Mouse (Mus musculus) neural tube, embryonic 11.5 days (tissue): ENCODE results near the gene Abtb2. TPM values are rescaled to one million over a fixed set of nuclear protein-coding genes. Genes with fewer than 3 reads are reported as not detected.

ENCODE experiments used
- ATAC-seq: fragments of 200-750 bp; cut with Nextera tagmentation; 2 replicates; pipeline ENCODE4 v1.8.0; 2017; ENCODE audit warnings: moderate number of reproducible peaks, mild to moderate bottlenecking, moderate TSS enrichment, moderate library complexity; ENCODE audit not compliant: insufficient read depth, low FRiP score, low TSS enrichment
- DNase-seq: peaks from one replicate; pipeline ENCODE4 v3.0.0-alpha.2; 2015; ENCODE audit warnings: low spot score
- H3K27ac ChIP-seq: fragments of 300-500 bp; sonication (generic); 2 replicates; pipeline ENCODE4 v1.5.1; 2014; ENCODE audit warnings: low read depth, mild to moderate bottlenecking, low read length
- H3K27me3 ChIP-seq: fragments of 300-500 bp; sonication (generic); 2 replicates; pipeline ENCODE4 v1.6.1; 2014; ENCODE audit warnings: mild to moderate bottlenecking, low read length, mixed read lengths; ENCODE audit not compliant: control insufficient read depth, insufficient read depth
- H3K36me3 ChIP-seq: fragments of 300-500 bp; sonication (generic); 2 replicates; pipeline ENCODE4 v1.6.1; 2014; ENCODE audit warnings: mild to moderate bottlenecking, low read length, moderate library complexity, mixed read lengths; ENCODE audit not compliant: control insufficient read depth, insufficient read depth
- H3K4me1 ChIP-seq: fragments of 300-500 bp; sonication (generic); 2 replicates; pipeline ENCODE4 v1.6.1; 2014; ENCODE audit warnings: low read length, mixed read lengths; ENCODE audit not compliant: control insufficient read depth, insufficient read depth
- H3K4me2 ChIP-seq: fragments of 300-500 bp; sonication (generic); 2 replicates; pipeline ENCODE4 v1.6.1; 2014; ENCODE audit warnings: low read depth, mild to moderate bottlenecking, moderate library complexity
- H3K4me3 ChIP-seq: fragments of 300-500 bp; sonication (generic); 2 replicates; pipeline ENCODE4 v1.5.1; 2014; ENCODE audit warnings: low read depth, low read length
- H3K9ac ChIP-seq: fragments of 300-500 bp; sonication (generic); 2 replicates; pipeline ENCODE4 v1.6.1; 2014; ENCODE audit warnings: mild to moderate bottlenecking, low read length
- H3K9me3 ChIP-seq: fragments of 300-500 bp; sonication (generic); 2 replicates; pipeline ENCODE4 v1.6.1; 2016; ENCODE audit warnings: low read length; ENCODE audit not compliant: control insufficient read depth
- WGBS: fragments of 180-500 bp; shearing (Covaris S2); extraction: QIAGEN DNeasy Blood & Tissue Kit; methylation state at CpG from one replicate; pipeline ENCODE4 v1.1.7; 2014; 5-methylcytosine and 5-hydroxymethylcytosine counted together
- polyA plus RNA-seq: library from polyadenylated mRNA; unstranded; fragments of >200 nt; fragmentation: Nextera tagmentation; extraction: Ambion mirVana; gene quantifications from 2 replicates; pipeline ENCODE4 v1.2.1, GENCODE M21; 2014

Gene Abtb2
- polyA plus RNA-seq, 1 experiment from 2014 or later = 15.6 TPM

DNA sequence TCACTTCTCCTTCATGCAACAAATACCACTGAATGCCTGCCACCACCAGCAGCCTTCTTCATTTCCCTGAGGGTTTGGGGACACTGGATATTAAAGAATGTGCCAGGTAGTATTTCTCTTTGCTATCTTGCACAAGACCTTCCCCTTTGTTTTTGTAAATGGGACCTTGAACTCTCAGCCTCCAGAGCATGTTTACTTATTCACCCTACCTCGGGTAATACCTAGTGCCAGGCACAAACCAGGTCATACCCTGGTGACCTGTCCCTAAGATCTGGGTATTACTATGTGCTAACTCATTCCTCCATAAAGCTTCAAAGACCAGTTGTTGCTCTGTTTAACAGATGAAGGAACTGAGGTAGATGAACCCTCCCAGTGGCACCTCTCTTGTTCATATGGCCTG lies 35.0 kb downstream of the Abtb2 start:
- Histone ChIP-seq H3K9ac (no peak overlapping the region), H3K27me3 (no peaks in the 10 kb centered on the region), H3K27ac (no peak overlapping the region), H3K4me2 (no peak overlapping the region), H3K4me1 (peaks cover 7% of the 10 kb centered on the region; the same call in 1 of the 2 replicates), H3K4me3 (no peak overlapping the region), H3K36me3 (no peaks in the 10 kb centered on the region), H3K9me3 (no peaks in the 10 kb centered on the region)
- DNase-seq = no peak
- ATAC-seq = no peak
- WGBS = 75% methylated on average over 1 of the region's 1 CpGs

DNA sequence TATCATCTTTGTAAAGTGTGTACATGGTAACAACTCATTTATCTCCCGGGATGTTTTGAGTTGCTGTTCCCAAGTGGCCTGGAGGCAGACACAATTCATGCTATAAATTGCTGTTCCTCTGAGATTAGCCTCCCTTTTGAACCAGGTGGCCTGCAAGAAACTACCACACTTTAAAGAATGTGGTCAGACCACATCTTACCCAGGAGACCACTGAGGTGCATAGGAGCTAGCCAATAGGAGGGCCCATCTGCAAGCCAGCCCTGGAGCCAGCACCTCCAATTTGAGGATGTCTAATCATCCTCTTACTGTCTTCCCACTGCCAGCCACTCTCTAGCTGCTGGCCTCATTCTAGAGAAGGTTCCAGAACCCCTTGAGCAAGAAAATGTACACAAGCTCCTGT lies 35.4 kb downstream of the Abtb2 start:
- DNase-seq (no peak), ATAC-seq (no peak)
- H3K9me3 ChIP-seq = no peaks in the 10 kb centered on the region
- no peaks in the 10 kb centered on the region for H3K27me3 ChIP-seq
- H3K4me3 ChIP-seq = no peak overlapping the region
- no peak overlapping the region for H3K4me2 ChIP-seq
- WGBS = 86% methylated on average over 1 of the region's 1 CpGs
- no peak overlapping the region for H3K27ac ChIP-seq
- no peaks in the 10 kb centered on the region for H3K36me3 ChIP-seq
- peaks cover 7% of the 10 kb centered on the region; the same call in 1 of the 2 replicates for H3K4me1 ChIP-seq
- no peak overlapping the region for H3K9ac ChIP-seq

DNA sequence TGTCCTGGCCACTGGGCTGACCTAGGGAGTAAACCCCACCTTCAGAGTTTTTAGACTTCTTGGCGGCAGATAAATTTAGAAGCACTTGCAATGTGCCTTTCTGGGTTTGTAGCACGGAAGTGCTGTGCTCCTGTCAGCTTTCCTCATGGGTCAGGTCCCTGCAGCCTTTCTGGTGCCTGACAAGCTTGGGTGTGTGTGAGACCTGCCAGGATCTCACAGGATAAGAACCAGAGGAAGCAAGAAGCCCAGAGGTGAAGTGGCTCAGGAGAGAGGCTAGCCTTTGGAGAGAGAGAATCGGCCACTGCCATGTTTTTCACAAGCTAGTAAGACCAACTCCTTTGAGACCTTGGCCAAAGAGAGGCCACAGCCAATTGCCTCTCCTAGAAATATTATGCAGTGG lies 37.1 kb downstream of the Abtb2 start:
- H3K27ac ChIP-seq = no peak overlapping the region
- no peaks in the 10 kb centered on the region for H3K27me3 ChIP-seq
- peaks cover 7% of the 10 kb centered on the region; the same call in 1 of the 2 replicates for H3K4me1 ChIP-seq
- H3K4me3 ChIP-seq = no peak overlapping the region
- H3K9me3 ChIP-seq = no peaks in the 10 kb centered on the region
- no peak for ATAC-seq
- DNase-seq = no peak
- H3K4me2 ChIP-seq = no peak overlapping the region
- 91% methylated on average over 3 of the region's 3 CpGs for WGBS
- no peak overlapping the region for H3K9ac ChIP-seq
- no peaks in the 10 kb centered on the region for H3K36me3 ChIP-seq

DNA sequence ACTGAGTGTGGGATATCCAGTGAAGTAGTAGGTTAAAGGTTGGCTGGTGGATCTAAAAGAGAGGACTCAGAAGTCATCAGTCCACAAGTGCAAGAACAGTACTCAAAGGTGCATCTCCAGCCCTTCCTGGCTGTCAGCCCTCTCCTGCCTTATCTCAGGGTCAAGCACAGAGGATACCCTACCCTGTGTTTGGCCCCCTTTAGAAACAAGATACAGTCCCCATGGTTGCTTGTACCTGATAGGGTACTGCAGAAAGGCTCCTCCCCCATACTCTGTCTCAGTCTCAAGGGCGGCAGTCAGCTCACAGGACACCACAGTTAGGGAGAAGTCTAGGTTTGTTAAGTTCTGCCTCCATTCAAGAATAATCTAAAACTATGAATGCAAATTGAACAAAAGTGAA lies 37.8 kb downstream of the Abtb2 start:
- Histone ChIP-seq H3K4me1 (peaks cover 7% of the 10 kb centered on the region; the same call in 1 of the 2 replicates), H3K4me2 (no peak overlapping the region), H3K27ac (no peak overlapping the region), H3K4me3 (no peak overlapping the region), H3K9ac (no peak overlapping the region), H3K27me3 (no peaks in the 10 kb centered on the region), H3K36me3 (no peaks in the 10 kb centered on the region), H3K9me3 (no peaks in the 10 kb centered on the region)
- WGBS = 22% methylated on average over 1 of the region's 1 CpGs
- DNase-seq = no peak
- no peak for ATAC-seq

DNA sequence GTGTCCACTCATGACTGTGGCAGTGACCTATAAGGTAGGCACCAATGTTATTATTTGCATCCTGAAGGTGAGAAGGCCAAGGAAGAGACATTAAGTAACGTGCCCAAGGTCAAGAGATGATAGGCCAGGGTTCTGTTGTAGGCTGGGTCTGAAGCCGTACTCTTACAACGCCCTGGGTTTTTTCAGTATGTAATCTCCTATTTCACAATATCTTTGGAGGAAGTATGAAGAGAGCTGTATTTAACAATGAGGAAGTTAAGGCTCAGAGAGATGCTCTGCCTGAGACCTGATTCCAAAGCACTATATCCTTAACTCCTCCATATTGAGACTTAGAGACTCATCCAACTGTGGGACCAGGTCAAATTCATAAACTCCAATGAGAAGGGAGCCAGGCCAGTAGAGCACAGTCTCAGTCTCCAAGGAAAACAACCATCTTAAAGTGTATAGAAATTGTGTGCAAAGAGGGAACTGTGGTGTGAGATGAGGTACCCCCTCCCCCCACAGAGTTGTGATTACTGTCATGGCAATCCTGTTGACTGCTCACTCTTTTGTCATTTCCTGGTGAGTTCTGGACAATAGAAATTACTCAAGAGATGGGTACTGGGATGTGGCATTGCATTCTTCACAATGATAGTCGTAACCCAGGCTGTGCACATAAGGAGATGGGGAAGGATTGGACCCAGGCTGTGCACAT lies 39.8 kb downstream of the Abtb2 start:
- Histone ChIP-seq H3K9ac (no peak overlapping the region), H3K27ac (no peak overlapping the region), H3K9me3 (no peaks in the 10 kb centered on the region), H3K27me3 (no peaks in the 10 kb centered on the region), H3K4me2 (no peak overlapping the region), H3K36me3 (no peaks in the 10 kb centered on the region), H3K4me1 (no peaks in the 10 kb centered on the region), H3K4me3 (no peak overlapping the region)
- ATAC-seq = no peak
- DNase-seq = no peak
- WGBS = 89% methylated on average over 4 of the region's 4 CpGs

DNA sequence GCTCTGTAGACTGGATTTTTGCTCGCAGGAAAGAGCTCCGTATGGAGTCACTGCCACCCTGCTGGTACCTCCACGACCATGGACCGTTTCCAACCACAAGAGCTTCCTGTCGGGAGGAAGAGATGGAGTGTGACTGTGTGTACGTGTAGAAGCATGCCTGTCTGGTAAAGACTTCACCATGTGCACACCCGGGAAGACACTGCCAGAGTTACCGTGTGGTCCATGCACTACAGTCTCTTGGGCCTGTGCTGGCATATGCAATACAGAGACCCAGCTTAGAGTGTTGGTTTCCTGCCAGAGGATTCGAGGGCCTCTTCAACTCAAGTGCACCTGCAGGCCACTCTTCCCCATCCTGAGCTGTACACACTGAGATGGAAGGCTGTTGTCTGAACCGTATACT lies 41.8 kb downstream of the Abtb2 start:
- WGBS = 77% methylated on average over 10 of the region's 10 CpGs
- H3K27me3 ChIP-seq = no peaks in the 10 kb centered on the region
- no peak overlapping the region for H3K27ac ChIP-seq
- no peaks in the 10 kb centered on the region for H3K9me3 ChIP-seq
- no peak overlapping the region for H3K4me3 ChIP-seq
- H3K4me1 ChIP-seq = no peaks in the 10 kb centered on the region
- ATAC-seq = no peak
- H3K36me3 ChIP-seq = no peaks in the 10 kb centered on the region
- no peak overlapping the region for H3K9ac ChIP-seq
- H3K4me2 ChIP-seq = no peak overlapping the region
- no peak for DNase-seq

DNA sequence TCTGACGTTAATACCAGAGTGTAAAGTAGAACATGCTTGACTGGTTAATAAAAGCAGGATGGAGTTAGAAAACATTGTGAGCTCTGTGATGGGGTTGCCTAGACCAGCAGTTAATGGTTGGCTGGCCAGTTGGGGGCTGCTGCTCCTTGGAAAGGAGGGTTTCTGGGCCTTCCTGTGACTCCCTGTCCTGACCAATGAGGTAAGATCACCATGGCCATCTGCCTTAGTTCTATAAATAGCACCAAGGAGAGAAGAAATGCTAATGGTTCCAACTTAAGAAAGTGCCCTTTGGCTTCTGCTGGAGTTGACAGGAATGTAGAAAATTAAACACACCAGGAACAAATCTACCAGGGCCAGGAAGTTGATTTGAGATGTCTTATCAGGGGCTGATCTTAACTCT lies 42.8 kb downstream of the Abtb2 start:
- 75% methylated on average over 1 of the region's 1 CpGs for WGBS
- ATAC-seq = no peak
- Histone ChIP-seq H3K27me3 (no peaks in the 10 kb centered on the region), H3K9ac (no peak overlapping the region), H3K4me2 (no peak overlapping the region), H3K27ac (no peak overlapping the region), H3K4me1 (no peaks in the 10 kb centered on the region), H3K9me3 (no peaks in the 10 kb centered on the region), H3K4me3 (no peak overlapping the region), H3K36me3 (no peaks in the 10 kb centered on the region)
- DNase-seq = no peak

DNA sequence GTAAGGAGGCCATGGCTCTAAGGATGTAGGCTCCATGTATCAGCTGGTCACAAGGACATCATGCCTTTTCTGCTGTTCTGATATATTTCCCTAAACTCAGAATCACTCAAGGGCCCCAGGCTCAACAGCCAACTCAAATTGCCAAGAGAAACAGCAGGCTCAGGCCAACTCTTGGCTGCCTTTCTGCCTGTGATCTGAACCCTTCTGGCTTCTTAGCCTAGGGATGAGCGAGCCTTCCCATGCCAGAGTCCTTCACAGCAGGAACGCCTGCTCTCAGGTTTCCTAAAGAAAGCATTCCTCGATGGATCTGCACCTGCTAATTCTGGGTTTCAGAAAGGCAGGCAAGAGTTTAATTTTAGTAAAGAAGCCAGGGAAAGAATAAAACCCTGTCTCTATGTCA lies 43.4 kb downstream of the Abtb2 start:
- Histone ChIP-seq H3K9ac (no peak overlapping the region), H3K4me3 (no peak overlapping the region), H3K27me3 (no peaks in the 10 kb centered on the region), H3K9me3 (no peaks in the 10 kb centered on the region), H3K36me3 (no peaks in the 10 kb centered on the region), H3K4me2 (no peak overlapping the region), H3K27ac (no peak overlapping the region), H3K4me1 (no peaks in the 10 kb centered on the region)
- ATAC-seq (no peak), DNase-seq (no peak)
- 55% methylated on average over 3 of the region's 3 CpGs for WGBS

DNA sequence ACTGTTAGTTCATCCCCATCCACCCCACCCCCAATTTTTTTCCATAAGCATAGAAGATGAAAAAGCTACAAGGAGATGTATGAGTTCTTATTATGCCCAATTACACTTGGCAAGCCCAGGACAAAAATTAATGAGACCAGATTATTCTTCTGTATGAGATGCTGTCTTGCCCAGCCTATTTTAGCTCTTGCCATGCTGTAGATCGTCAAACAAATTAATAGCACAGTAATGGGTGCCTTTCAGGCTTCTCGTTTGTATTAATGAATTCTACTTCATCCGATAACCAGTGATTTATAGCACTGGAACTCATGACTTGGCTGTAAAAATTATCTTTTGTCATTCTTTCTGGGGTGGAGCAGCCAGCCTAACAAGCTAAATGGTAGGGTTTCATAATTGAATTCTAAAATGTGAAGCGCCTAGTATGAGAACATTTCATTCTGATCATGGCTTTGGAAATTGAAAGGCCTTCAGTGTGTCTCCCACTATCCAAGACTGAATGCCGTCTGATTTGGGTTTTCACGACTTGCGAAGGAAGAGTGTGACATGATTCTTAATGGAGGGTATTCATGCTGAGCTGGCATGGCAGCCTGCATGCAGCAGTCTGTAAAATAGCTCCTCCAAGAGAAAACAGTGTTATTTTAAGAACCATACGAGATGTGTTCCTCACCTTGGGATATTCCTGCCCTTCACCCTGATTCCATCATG lies 44.9 kb downstream of the Abtb2 start:
- H3K27ac ChIP-seq = no peak overlapping the region
- H3K4me3 ChIP-seq = no peak overlapping the region
- DNase-seq (no peak), ATAC-seq (no peak)
- no peak overlapping the region for H3K4me2 ChIP-seq
- no peaks in the 10 kb centered on the region for H3K4me1 ChIP-seq
- H3K9ac ChIP-seq = no peak overlapping the region
- 74% methylated on average over 8 of the region's 8 CpGs for WGBS
- no peaks in the 10 kb centered on the region for H3K27me3 ChIP-seq
- H3K9me3 ChIP-seq = no peaks in the 10 kb centered on the region
- no peaks in the 10 kb centered on the region for H3K36me3 ChIP-seq
